Mouse (Mus musculus) myocyte (in vitro differentiated cells): Measurements from ENCODE around the gene Lrrc20.

ENCODE experiments used
- CEBPB ChIP-seq: IDR thresholded peaks from 2 replicates; pipeline ENCODE4 v1.6.1; 2011; ENCODE audit warnings: mild to moderate bottlenecking, moderate library complexity; ENCODE audit not compliant: poor library complexity, insufficient read depth, severe bottlenecking
- E2F4 ChIP-seq: IDR thresholded peaks from one replicate; pipeline ENCODE4 v1.6.1; 2011; ENCODE audit warnings: mild to moderate bottlenecking, control low read depth, moderate library complexity; ENCODE audit not compliant: insufficient read depth
- MAX ChIP-seq: IDR thresholded peaks from one replicate; pipeline ENCODE4 v1.6.1; 2011; ENCODE audit warnings: low read depth, mild to moderate bottlenecking, control low read depth
- MYOD1 ChIP-seq, 3 experiments: IDR thresholded peaks; one replicate each; pipeline ENCODE4 v1.6.1; 2011; ENCODE audit warnings: control low read depth in 2 of 3, low read depth in 2 of 3, mild to moderate bottlenecking in 2 of 3, moderate library complexity in 1 of 3; ENCODE audit not compliant: insufficient read length in 2 of 3, control insufficient read depth in 1 of 3
- MYOG ChIP-seq, 3 experiments: IDR thresholded peaks; one replicate each; pipeline ENCODE4 v1.6.1; 2011; ENCODE audit warnings: control low read depth in 2 of 3, low read depth in 2 of 3, mild to moderate bottlenecking in 2 of 3; ENCODE audit not compliant: insufficient read length in 2 of 3, control insufficient read depth in 1 of 3, insufficient read depth in 1 of 3
- POLR2A ChIP-seq: IDR thresholded peaks from one replicate; pipeline ENCODE4 v1.6.1; 2011; ENCODE audit warnings: low read depth, mild to moderate bottlenecking, control low read depth, moderate library complexity; ENCODE audit not compliant: insufficient read length
- POLR2AphosphoS2 ChIP-seq: IDR thresholded peaks from one replicate; pipeline ENCODE4 v1.6.1; 2011; ENCODE audit warnings: low read depth, control low read depth; ENCODE audit not compliant: insufficient read length
- SRF ChIP-seq: IDR thresholded peaks from one replicate; pipeline ENCODE4 v1.6.1; 2011; ENCODE audit warnings: low read depth; ENCODE audit not compliant: control insufficient read depth, insufficient read length
- TCF12 ChIP-seq: IDR thresholded peaks from one replicate; pipeline ENCODE4 v1.6.1; 2011; ENCODE audit warnings: mild to moderate bottlenecking, control low read depth; ENCODE audit not compliant: poor library complexity, insufficient read depth, severe bottlenecking
- TCF3 ChIP-seq: IDR thresholded peaks from one replicate; pipeline ENCODE4 v1.6.1; 2011; ENCODE audit warnings: low read depth, control low read depth; ENCODE audit not compliant: insufficient read length
- USF1 ChIP-seq: IDR thresholded peaks from one replicate; pipeline ENCODE4 v1.6.1; 2011; ENCODE audit warnings: low read depth, mild to moderate bottlenecking, control low read depth, moderate library complexity

- TF ChIP-seq POLR2A = no peak
- TF ChIP-seq CEBPB = no peak
- no peak for TF ChIP-seq TCF12
- no peak for TF ChIP-seq SRF
- no peak for TF ChIP-seq MYOG (IDR thresholded peaks at IDR 0.05; ENCODE audit: control insufficient read depth in 1 of 3, insufficient read depth in 1 of 3, insufficient read length in 2 of 3, low read depth in 2 of 3)
- TF ChIP-seq USF1 = no peak
- TF ChIP-seq POLR2AphosphoS2 = no peak
- no peak for TF ChIP-seq E2F4
- no peak for TF ChIP-seq MAX
- no peak for TF ChIP-seq TCF3
- TF ChIP-seq MYOD1 (IDR thresholded peaks at IDR 0.05; ENCODE audit: control insufficient read depth in 1 of 3, insufficient read length in 2 of 3, low read depth in 2 of 3) = no peak
Measured at GRCm38 (mm10) chr10:61512215-61512889, 36.8 kb downstream of the Lrrc20 start.
